Mouse (Mus musculus) layer of hippocampus, adult 9-11 months (tissue): ENCODE data around the gene Lrrc23.
A peak's percentile ranks its signal among the peaks of the same experiment; 100 is the strongest.

ENCODE experiments used
- DNase-seq: peaks from one replicate; pipeline ENCODE4 v3.0.0; 2022

Gene Lrrc23

GRCm38 (mm10) chr6:124740211-124740887 lies 39.2 kb downstream of the Lrrc23 start:
- peak; percentile 66 for DNase-seq

GRCm38 (mm10) chr6:124739231-124739796 lies 40.2 kb downstream of the Lrrc23 start:
- DNase-seq: no peak

- DNase-seq: peak; percentile 5
Observed at GRCm38 (mm10) chr6:124738511-124739023, 41.0 kb downstream of the Lrrc23 start, which contains the start of gene Ptpn6. Gene Ptpn6 (minus strand): TSS chr6:124738714.

GRCm38 (mm10) chr6:124737040-124737439 lies 42.5 kb downstream of the Lrrc23 start:
- DNase-seq: peak; percentile 33

- no peak for DNase-seq
Observed at GRCm38 (mm10) chr6:124734417-124734816, 45.1 kb downstream of the Lrrc23 start.

GRCm38 (mm10) chr6:124732476-124733370 lies 46.8 kb downstream of the Lrrc23 start:
- DNase-seq: peak; percentile 74

GRCm38 (mm10) chr6:124731038-124731437 lies 48.5 kb downstream of the Lrrc23 start:
- no peak for DNase-seq

GRCm38 (mm10) chr6:124729850-124730705 lies 49.4 kb downstream of the Lrrc23 start:
- DNase-seq: peak; percentile 14

- DNase-seq: no peak
Observed at GRCm38 (mm10) chr6:124728621-124729020, 50.9 kb downstream of the Lrrc23 start.

GRCm38 (mm10) chr6:124724472-124724871 lies 55.1 kb downstream of the Lrrc23 start:
- DNase-seq: no peak

- peak; percentile 71 for DNase-seq
Observed at GRCm38 (mm10) chr6:124723541-124723940, 56.0 kb downstream of the Lrrc23 start.

GRCm38 (mm10) chr6:124722876-124723473 lies 56.6 kb downstream of the Lrrc23 start:
- no peak for DNase-seq

- no peak for DNase-seq
Observed at GRCm38 (mm10) chr6:124720904-124721303, 58.6 kb downstream of the Lrrc23 start.
